Mouse (Mus musculus): ENCODE measurements at regions not wholly inside any gene's neighbourhood (a gene's known extent, or its start where the extent isn't known, plus 50 kb on each side); places are given as distances from the start of the nearest gene placed in this dataset.

DNA sequence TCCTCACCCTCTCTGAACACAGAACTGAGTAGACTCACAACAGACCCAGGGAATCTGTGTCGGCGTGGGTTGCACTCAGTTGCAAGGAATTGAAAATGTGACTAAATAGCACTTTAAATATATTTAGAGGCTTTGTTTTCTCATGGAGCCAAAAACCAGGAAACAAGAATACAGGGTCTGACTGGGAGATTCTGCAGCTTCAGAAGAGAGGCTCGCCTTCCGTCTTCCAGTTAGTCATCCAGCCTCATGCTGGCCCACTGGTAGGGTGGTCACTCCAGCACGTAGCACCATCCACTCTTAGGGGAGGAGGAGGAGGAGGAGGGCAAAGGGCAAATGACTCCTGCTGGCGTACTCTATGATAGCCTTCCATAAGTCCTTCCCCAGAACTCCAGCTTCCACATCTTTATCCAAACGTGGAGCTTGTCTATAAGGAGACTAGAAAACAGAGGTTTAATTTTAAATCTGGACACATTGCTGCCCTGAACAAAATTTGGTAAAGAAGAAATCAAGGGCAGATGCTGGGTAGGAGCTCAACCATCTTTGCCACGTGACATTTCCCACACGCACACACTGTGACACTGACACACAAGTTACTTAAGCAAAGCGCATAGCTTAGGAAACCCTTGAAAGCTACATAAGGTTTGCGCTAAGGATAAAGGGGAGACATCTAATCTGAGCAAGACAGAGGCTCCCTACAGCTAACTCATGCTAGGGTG lies 60.8 kb downstream of the Mis18a start:
- in situ Hi-C loops (cut with MboI; ENCODE audit: low pct_unique_long_range_greater_than_20kb in 1 of 2, low sequenced_read_pairs in 2 of 2, unreplicated experiment in 1 of 2) = no loop called here

GRCm38 (mm10) chr16:90664086-90664485 lies 63.1 kb downstream of the Mis18a start:
- in situ Hi-C loops (cut with MboI; ENCODE audit: low pct_unique_long_range_greater_than_20kb in 1 of 2, low sequenced_read_pairs in 2 of 2, unreplicated experiment in 1 of 2) = no loop called here

GRCm38 (mm10) chr16:90658050-90658449 lies 69.2 kb downstream of the Mis18a start:
- in situ Hi-C loops (cut with MboI; ENCODE audit: low pct_unique_long_range_greater_than_20kb in 1 of 2, low sequenced_read_pairs in 2 of 2, unreplicated experiment in 1 of 2) = loop anchor here in 1 of 2 experiments (10.0 kb wide), 1 partner anchor 283 kb away; no protein-coding TSS in a partner anchor

DNA sequence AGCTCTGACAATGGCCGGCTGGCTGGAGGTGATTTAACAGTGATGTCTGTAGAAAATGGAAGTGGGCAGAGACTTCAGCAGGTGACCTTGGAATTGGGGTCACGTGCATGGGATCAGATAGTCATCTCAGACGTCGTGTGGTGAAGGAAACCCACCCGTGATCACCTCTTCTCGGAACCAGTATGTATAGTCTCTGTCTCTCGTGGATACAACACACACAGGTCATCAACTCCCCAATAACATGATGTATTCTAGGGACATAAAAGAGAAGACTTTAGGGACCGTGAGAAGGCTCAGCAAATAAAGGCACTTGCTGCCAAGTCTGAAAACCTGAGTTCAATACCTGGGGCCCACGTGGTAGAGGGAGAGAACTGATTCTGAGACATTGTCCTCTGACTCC lies 70.2 kb downstream of the Mis18a start:
- in situ Hi-C loops (cut with MboI; ENCODE audit: low pct_unique_long_range_greater_than_20kb in 1 of 2, low sequenced_read_pairs in 2 of 2, unreplicated experiment in 1 of 2) = loop anchor here in 1 of 2 experiments (10.0 kb wide), 1 partner anchor 282 kb away; no protein-coding TSS in a partner anchor

- in situ Hi-C loops (cut with MboI; ENCODE audit: low pct_unique_long_range_greater_than_20kb in 1 of 2, low sequenced_read_pairs in 2 of 2, unreplicated experiment in 1 of 2) = loop anchor here in 1 of 2 experiments (10.0 kb wide), 1 partner anchor 282 kb away; no protein-coding TSS in a partner anchor
Observed at GRCm38 (mm10) chr16:90656571-90657011, 70.6 kb downstream of the Mis18a start.

- in situ Hi-C loops (cut with MboI; ENCODE audit: low pct_unique_long_range_greater_than_20kb in 1 of 2, low sequenced_read_pairs in 2 of 2, unreplicated experiment in 1 of 2) = loop anchor here in 1 of 2 experiments (10.0 kb wide), 1 partner anchor 280 kb away; no protein-coding TSS in a partner anchor
Observed at GRCm38 (mm10) chr16:90654853-90655252, 72.4 kb downstream of the Mis18a start.

- in situ Hi-C loops (cut with MboI; ENCODE audit: low pct_unique_long_range_greater_than_20kb in 1 of 2, low sequenced_read_pairs in 2 of 2, unreplicated experiment in 1 of 2) = loop anchor here in 1 of 2 experiments (10.0 kb wide), 1 partner anchor 278 kb away; no protein-coding TSS in a partner anchor
Observed at GRCm38 (mm10) chr16:90652821-90653220, 74.4 kb downstream of the Mis18a start.

GRCm38 (mm10) chr16:90648161-90648560 lies 79.0 kb downstream of the Mis18a start:
- in situ Hi-C loops (cut with MboI; ENCODE audit: low pct_unique_long_range_greater_than_20kb in 1 of 2, low sequenced_read_pairs in 2 of 2, unreplicated experiment in 1 of 2) = loop anchor here in 1 of 2 experiments (25.0 kb wide), 1 partner anchor 261 kb away; the partner anchor contains the start of gene Hunk

DNA sequence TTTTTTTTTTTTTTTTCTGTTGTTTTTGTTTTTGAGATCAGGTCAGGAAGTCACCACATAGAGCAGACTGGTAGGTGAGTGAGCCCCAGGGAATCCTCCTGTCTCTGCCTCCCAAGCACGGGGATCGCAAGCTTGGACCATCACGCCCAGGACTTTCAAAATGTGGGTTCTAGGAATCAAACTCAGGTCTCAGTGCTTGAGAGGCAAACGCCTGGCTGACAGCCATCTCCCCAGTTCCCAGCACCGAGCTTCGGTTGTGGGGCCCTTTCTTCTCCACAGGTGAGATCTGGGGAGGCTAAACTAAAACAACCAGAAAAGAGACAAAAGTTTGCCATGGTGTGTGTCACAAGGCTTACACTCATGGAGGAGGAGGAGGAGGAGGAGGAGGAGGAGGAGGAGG lies 84.5 kb downstream of the Mis18a start:
- in situ Hi-C loops (cut with MboI; ENCODE audit: low pct_unique_long_range_greater_than_20kb in 1 of 2, low sequenced_read_pairs in 2 of 2, unreplicated experiment in 1 of 2) = loop anchor here in 1 of 2 experiments (25.0 kb wide), 1 partner anchor 255 kb away; the partner anchor contains the start of gene Hunk

- in situ Hi-C loops (cut with MboI; ENCODE audit: low pct_unique_long_range_greater_than_20kb in 1 of 2, low sequenced_read_pairs in 2 of 2, unreplicated experiment in 1 of 2) = loop anchor here in 1 of 2 experiments (25.0 kb wide), 1 partner anchor 248 kb away; the partner anchor contains the start of gene Hunk
Observed at GRCm38 (mm10) chr16:90635216-90635615, 92.0 kb downstream of the Mis18a start.

GRCm38 (mm10) chr16:90629976-90630375 lies 97.2 kb downstream of the Mis18a start:
- in situ Hi-C loops (cut with MboI; ENCODE audit: low pct_unique_long_range_greater_than_20kb in 1 of 2, low sequenced_read_pairs in 2 of 2, unreplicated experiment in 1 of 2) = loop anchor here in 1 of 2 experiments (25.0 kb wide), 1 partner anchor 243 kb away; the partner anchor contains the start of gene Hunk

- in situ Hi-C loops (cut with MboI; ENCODE audit: low pct_unique_long_range_greater_than_20kb in 1 of 2, low sequenced_read_pairs in 2 of 2, unreplicated experiment in 1 of 2) = loop anchor here in 1 of 2 experiments (25.0 kb wide), 1 partner anchor 242 kb away; the partner anchor contains the start of gene Hunk
Observed at GRCm38 (mm10) chr16:90629121-90629930, 97.9 kb downstream of the Mis18a start.

DNA sequence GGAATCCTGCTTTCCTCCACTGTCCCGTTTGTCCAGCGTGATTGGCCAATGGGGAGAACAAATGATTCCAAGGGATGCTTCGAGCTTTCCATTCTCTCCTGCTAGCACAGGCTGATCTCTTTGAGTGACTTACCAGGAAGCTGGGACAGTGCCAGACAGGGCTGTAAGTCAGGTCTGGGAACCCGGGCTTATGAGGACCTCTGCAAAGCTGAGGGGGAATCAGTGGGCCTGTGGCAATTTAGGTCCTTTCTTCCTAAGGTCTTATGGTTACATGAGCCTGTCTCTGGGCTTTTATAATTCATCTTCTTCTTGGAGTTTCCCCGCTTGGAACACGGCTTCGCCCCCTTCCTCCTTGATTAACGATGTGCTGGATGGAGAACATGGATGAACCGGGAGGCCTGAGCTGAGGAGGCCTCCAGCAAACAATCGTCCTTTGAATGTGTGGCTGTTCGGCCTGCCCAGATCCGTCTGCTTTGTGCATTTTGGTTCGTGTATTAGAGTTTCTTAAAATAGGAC lies 98.5 kb downstream of the Mis18a start:
- in situ Hi-C loops (cut with MboI; ENCODE audit: low pct_unique_long_range_greater_than_20kb in 1 of 2, low sequenced_read_pairs in 2 of 2, unreplicated experiment in 1 of 2) = loop anchor here in 1 of 2 experiments (25.0 kb wide), 1 partner anchor 241 kb away; the partner anchor contains the start of gene Hunk

- in situ Hi-C loops (cut with MboI; ENCODE audit: low pct_unique_long_range_greater_than_20kb in 1 of 2, low sequenced_read_pairs in 2 of 2, unreplicated experiment in 1 of 2) = loop anchor here in 1 of 2 experiments (25.0 kb wide), 1 partner anchor 239 kb away; the partner anchor contains the start of gene Hunk
Observed at GRCm38 (mm10) chr16:90626035-90626670, 101.1 kb downstream of the Mis18a start.

- in situ Hi-C loops (cut with MboI; ENCODE audit: low pct_unique_long_range_greater_than_20kb in 1 of 2, low sequenced_read_pairs in 2 of 2, unreplicated experiment in 1 of 2) = loop anchor here in 1 of 2 experiments (25.0 kb wide), 1 partner anchor 238 kb away; the partner anchor contains the start of gene Hunk
Observed at GRCm38 (mm10) chr16:90625301-90626034, 101.7 kb downstream of the Mis18a start.

- in situ Hi-C loops (cut with MboI; ENCODE audit: low pct_unique_long_range_greater_than_20kb in 1 of 2, low sequenced_read_pairs in 2 of 2, unreplicated experiment in 1 of 2) = no loop called here
Observed at GRCm38 (mm10) chr16:90624039-90624625, 103.1 kb downstream of the Mis18a start.

All from mouse embryonic stem cell (cell line).